Mouse (Mus musculus) CH12.LX (cell line): ENCODE data around the gene Impdh1. TPM values are rescaled to one million over a fixed set of nuclear protein-coding genes. Genes with fewer than 3 reads are reported as not detected.
A peak's percentile ranks its signal among the peaks of the same experiment; 100 is the strongest.

ENCODE experiments used
- DNase-seq: peaks from one replicate; pipeline ENCODE4 v3.0.0-alpha.2; 2013; ENCODE audit errors: extremely low read depth
- H3K27ac ChIP-seq: 2 replicates; pipeline ENCODE4 v1.5.1; 2012; ENCODE audit warnings: low read depth, mild to moderate bottlenecking, control low read depth, moderate library complexity; ENCODE audit not compliant: insufficient read depth
- H3K27me3 ChIP-seq: replicated peaks from 2 replicates; pipeline ENCODE3; 2012; ENCODE audit warnings: inconsistent platforms
- H3K36me3 ChIP-seq, 2 experiments: replicated peaks in 1 of 2; 2 replicates each; pipeline versions ENCODE3 to v1.6.1; 2012; ENCODE audit warnings: inconsistent platforms in 1 of 2, low read length in 1 of 2, mild to moderate bottlenecking in 1 of 2, mixed read lengths in 1 of 2, moderate library complexity in 1 of 2; ENCODE audit not compliant: control insufficient read depth in 1 of 2, insufficient read depth in 1 of 2
- H3K4me1 ChIP-seq, 2 experiments: 2 replicates each; pipeline ENCODE4 v1.6.1; 2012; ENCODE audit warnings: inconsistent platforms in 1 of 2, moderate library complexity in 1 of 2; ENCODE audit not compliant: insufficient read depth in 2 of 2, control insufficient read depth in 1 of 2
- H3K4me2 ChIP-seq: 2 replicates; pipeline ENCODE4 v1.6.1; 2012; ENCODE audit warnings: low read depth, mild to moderate bottlenecking, control low read depth; ENCODE audit not compliant: poor library complexity, insufficient read depth, severe bottlenecking
- H3K4me3 ChIP-seq, 3 experiments: fragments of 150-350 bp in 1 of 3; sonication (generic) in 1 of 3; replicated peaks in 1 of 3; 2 replicates each; pipeline versions ENCODE3 to v1.5.1; 2011 to 2012; ENCODE audit warnings: low read depth in 2 of 3, low read length in 2 of 3, mild to moderate bottlenecking in 2 of 3, moderate library complexity in 2 of 3, control low read depth in 1 of 3, improper control_type of control experiment in 1 of 3, inconsistent platforms in 1 of 3, mixed read lengths in 1 of 3; ENCODE audit not compliant: poor library complexity in 1 of 3
- H3K79me2 ChIP-seq: replicated peaks from 2 replicates; pipeline ENCODE4 v1.6.1; 2012; ENCODE audit warnings: mild to moderate bottlenecking, moderate library complexity; ENCODE audit not compliant: control insufficient read depth, poor library complexity, insufficient read depth, severe bottlenecking; ENCODE audit errors: extremely low read depth
- H3K9ac ChIP-seq: 2 replicates; pipeline ENCODE4 v1.6.1; 2012; ENCODE audit warnings: low read depth, mild to moderate bottlenecking, control low read depth, moderate library complexity; ENCODE audit not compliant: insufficient read depth
- H3K9me3 ChIP-seq: replicated peaks from 2 replicates; pipeline ENCODE3; 2012; ENCODE audit warnings: low read length, inconsistent platforms, mixed read lengths
- BHLHE40 ChIP-seq: IDR thresholded peaks from 2 replicates; pipeline ENCODE4 v1.6.1; 2011; ENCODE audit warnings: mild to moderate bottlenecking, low read depth, low read length, improper control_type of control experiment
- CHD1 ChIP-seq: IDR thresholded peaks from 2 replicates; pipeline ENCODE4 v1.6.1; 2012; ENCODE audit warnings: low read depth, low read length, improper control_type of control experiment, inconsistent platforms
- CHD2 ChIP-seq: IDR thresholded peaks from 2 replicates; pipeline ENCODE4 v1.6.1; 2011; ENCODE audit warnings: low read length, improper control_type of control experiment
- ETS1 ChIP-seq: conservative IDR thresholded peaks from 2 replicates; pipeline ENCODE4 v1.6.1; 2012; ENCODE audit warnings: low read depth, mild to moderate bottlenecking, inconsistent platforms, low read length, improper control_type of control experiment, moderate library complexity
- HCFC1 ChIP-seq: IDR thresholded peaks from 2 replicates; pipeline ENCODE4 v1.6.1; 2012; ENCODE audit warnings: low read depth, mild to moderate bottlenecking, inconsistent platforms, low read length, improper control_type of control experiment
- IRF4 ChIP-seq: IDR thresholded peaks from 2 replicates; pipeline ENCODE4 v1.6.1; 2014; ENCODE audit warnings: low read depth, mild to moderate bottlenecking, inconsistent platforms, low read length, improper control_type of control experiment
- MAX ChIP-seq: IDR thresholded peaks from 2 replicates; pipeline ENCODE4 v1.6.1; 2011; ENCODE audit warnings: low read length, improper control_type of control experiment
- MAZ ChIP-seq: IDR thresholded peaks from 2 replicates; pipeline ENCODE4 v1.6.1; 2012; ENCODE audit warnings: low read depth, mild to moderate bottlenecking, inconsistent platforms, low read length, improper control_type of control experiment, moderate library complexity
- MEF2A ChIP-seq: IDR thresholded peaks from 2 replicates; pipeline ENCODE4 v1.6.1; 2014; ENCODE audit warnings: low read depth, mild to moderate bottlenecking, inconsistent platforms, low read length, improper control_type of control experiment, borderline replicate concordance
- MXI1 ChIP-seq: IDR thresholded peaks from 2 replicates; pipeline ENCODE4 v1.6.1; 2011; ENCODE audit warnings: mild to moderate bottlenecking, low read depth, low read length, improper control_type of control experiment
- MYC ChIP-seq: IDR thresholded peaks from 2 replicates; pipeline ENCODE4 v1.6.1; 2011; ENCODE audit warnings: low read depth, mild to moderate bottlenecking, improper control_type of control experiment, low read length
- SMC3 ChIP-seq: IDR thresholded peaks from 2 replicates; pipeline ENCODE4 v1.6.1; 2011; ENCODE audit warnings: low read depth, low read length, improper control_type of control experiment
- TCF12 ChIP-seq: IDR thresholded peaks from 2 replicates; pipeline ENCODE4 v1.6.1; 2014; ENCODE audit warnings: low read depth, mild to moderate bottlenecking, inconsistent platforms, low read length, improper control_type of control experiment
- dilution Hi-C: fragments of 300-500 bp; cut with MboI; formaldehyde crosslinking; loops from 2 replicates; pipeline ENCODE4 v1.14.3; 2020; ENCODE audit warnings: low sequenced_read_pairs; ENCODE audit not compliant: extremely low pct_unique_long_range_greater_than_20kb, extremely low pct_ligation_motif_present
- in situ Hi-C: fragments of 300-500 bp; cut with MboI; formaldehyde crosslinking; loops from 3 replicates; pipeline ENCODE4 v1.14.3; 2019; ENCODE audit warnings: low sequenced_read_pairs, low pct_ligation_motif_present, low pct_unique_long_range_greater_than_20kb, mixed read lengths
- polyA plus RNA-seq: library from polyadenylated mRNA; unstranded; fragments of >175 nt; gene quantifications from 2 replicates; pipeline ENCODE4 v1.2.1, GENCODE M21; 2012; ENCODE audit warnings: low read depth; ENCODE audit not compliant: insufficient read length
- total RNA-seq, 2 experiments: library from RNA; depleted of rRNA; stranded (reverse); fragments of 300-350 nt in 1 of 2; fragments of >200 nt in 1 of 2; gene quantifications; 2 replicates each; pipeline ENCODE4 v1.2.3; 2012 to 2014

Gene Impdh1
- total and polyA plus RNA-seq, 3 experiments: 3.1 to 19.6 (median 14.9) TPM

DNA sequence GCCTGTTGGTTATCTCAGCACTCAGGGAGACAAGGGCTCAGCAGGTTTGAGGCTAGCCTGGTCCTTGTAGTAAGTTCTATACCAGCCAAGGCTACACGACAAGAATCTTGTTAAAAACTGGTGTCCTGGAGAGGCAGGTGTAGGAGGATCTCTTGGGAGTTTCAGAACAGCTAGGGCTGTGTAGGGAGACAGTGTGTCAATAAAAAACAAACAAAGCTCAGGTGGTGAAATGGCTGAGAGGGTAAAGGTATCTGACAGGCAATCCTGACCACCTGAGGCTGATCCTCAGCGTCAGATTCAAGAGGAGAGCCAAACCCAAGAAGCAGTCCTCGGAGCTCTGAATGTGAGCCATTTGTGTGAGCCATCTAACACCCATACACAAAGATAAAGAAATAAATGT, 30.0 kb upstream of the Impdh1 start:
- dilution Hi-C loops: no loop called here
- Histone ChIP-seq H3K27me3 (peaks cover 3% of the 10 kb centered on the region), H3K9ac (no peak overlapping the region), H3K36me3 (no peaks in the 10 kb centered on the region), H3K4me2 (peak overlapping the region; percentile 34; the same call in 1 of the 2 replicates), H3K27ac (no peak overlapping the region), H3K9me3 (no peaks in the 10 kb centered on the region), H3K4me1 (peaks cover 21 to 28% of the 10 kb centered on the region in 2 experiments), H3K79me2 (no peaks in the 10 kb centered on the region), H3K4me3 (no peak overlapping the region)
- TF ChIP-seq MEF2A (no peak), SMC3 (no peak), MAZ (0 out of 2 replicates have a peak, but pooled peaks have one; percentile 3), MXI1 (no peak)
- in situ Hi-C loops: no loop called here
- no peak for DNase-seq

DNA sequence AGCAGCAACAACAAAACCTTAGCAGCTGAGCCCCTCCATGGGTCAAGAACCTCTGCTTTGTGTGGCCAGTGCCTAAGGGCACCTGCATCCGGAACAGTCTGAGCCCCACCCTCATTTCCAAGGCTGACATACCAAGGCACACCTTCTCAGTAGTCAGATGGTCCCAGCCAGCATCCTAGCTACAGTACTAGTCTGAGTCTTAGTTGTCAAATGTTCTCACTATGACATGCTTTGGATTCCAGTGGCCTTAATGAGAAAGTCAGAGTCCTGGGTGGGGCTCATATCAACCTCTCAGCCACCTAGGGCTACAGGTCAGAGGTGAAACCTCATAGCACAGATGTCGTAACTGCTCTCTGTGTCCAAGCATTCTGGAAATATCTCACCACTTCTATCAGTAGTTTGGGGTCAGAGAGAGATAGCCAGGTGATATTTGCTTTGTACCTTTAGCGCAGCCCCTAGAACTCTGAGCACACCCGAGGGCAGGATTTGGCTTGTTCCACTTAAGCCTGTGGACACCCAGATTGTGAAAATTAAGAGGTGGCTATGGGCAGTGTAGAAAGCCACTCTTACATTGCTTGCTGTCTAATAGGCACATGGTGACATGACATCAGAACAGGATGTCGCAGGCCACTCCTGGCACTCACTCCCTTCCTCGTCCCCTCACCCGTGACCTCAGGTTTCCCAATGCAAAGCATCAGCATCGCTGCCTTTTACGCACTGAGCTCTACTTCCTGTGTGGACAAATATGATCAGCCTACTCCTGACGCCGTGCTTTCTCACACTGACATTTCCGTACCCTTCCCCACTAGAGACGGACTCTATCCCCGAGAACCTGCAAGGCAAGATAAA, 29.3 kb upstream of the Impdh1 start:
- peaks cover 3% of the 10 kb centered on the region for H3K27me3 ChIP-seq
- H3K9me3 ChIP-seq: no peaks in the 10 kb centered on the region
- DNase-seq: peak; percentile 65
- dilution Hi-C loops (no loop called here), in situ Hi-C loops (no loop called here)
- peaks cover 21 to 30% of the 10 kb centered on the region in 2 experiments for H3K4me1 ChIP-seq
- peak overlapping the region; percentile 34; the same call in 1 of the 2 replicates for H3K4me2 ChIP-seq
- H3K27ac ChIP-seq: no peak overlapping the region
- TF ChIP-seq BHLHE40 (peak; percentile 80), CHD1 (no peak), ETS1 (peak; percentile 70), MAZ (0 out of 2 replicates have a peak, but pooled peaks have one; percentile 17), MAX (peak; percentile 41; the same call in 1 of the 2 replicates), TCF12 (0 out of 2 replicates have a peak, but pooled peaks have one; percentile 12), CHD2 (no peak), MYC (peak; percentile 60; the same call in 1 of the 2 replicates), HCFC1 (peak; percentile 16; the same call in 1 of the 2 replicates), IRF4 (0 out of 2 replicates have a peak, but pooled peaks have one; percentile 14)
- H3K36me3 ChIP-seq: no peaks in the 10 kb centered on the region
- no peak overlapping the region for H3K9ac ChIP-seq
- no peaks in the 10 kb centered on the region for H3K79me2 ChIP-seq
- H3K4me3 ChIP-seq: peak overlapping the region in 1 of 3 experiments; percentile 13
